Mouse (Mus musculus) kidney, postnatal 10 days (tissue): ENCODE measurements around the gene Klhl7.

Experiments
- DNase-seq: peaks from one replicate; pipeline ENCODE4 v3.0.0; 2021; ENCODE audit warnings: mixed read lengths

Gene Klhl7

GRCm38 (mm10) chr5:24100106-24100809 is at the start of gene Klhl7:
Gene Klhl7, plus strand, starts transcription at chr5:24100605.
- DNase-seq = peak; percentile 94

GRCm38 (mm10) chr5:24051755-24052675 is 48.4 kb upstream of the Klhl7 start:
- no peak for DNase-seq

GRCm38 (mm10) chr5:24053245-24054190 is 46.9 kb upstream of the Klhl7 start:
- peak; percentile 62 for DNase-seq

- DNase-seq = no peak
These were observed 46.0 kb upstream of the Klhl7 start for GRCm38 (mm10) chr5:24054382-24054781.

DNA sequence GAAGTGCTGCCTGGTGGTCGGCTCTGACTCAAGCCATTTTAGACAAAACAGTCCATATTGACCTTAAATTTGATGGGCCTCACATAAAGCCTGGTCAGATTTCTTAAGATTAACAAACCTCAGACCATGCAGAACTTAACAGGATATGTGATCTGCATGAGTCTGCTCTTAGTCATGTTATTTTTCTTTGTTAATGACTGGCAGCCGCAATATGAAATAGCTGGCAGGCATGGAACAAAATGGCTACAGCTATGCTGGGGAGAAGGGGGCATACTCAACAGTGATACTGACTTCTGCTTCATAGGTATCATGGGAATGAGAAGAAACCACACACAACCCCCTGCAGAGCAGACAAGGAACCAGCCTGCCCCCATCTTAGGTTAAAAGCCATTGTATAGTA is 43.5 kb upstream of the Klhl7 start:
- DNase-seq = no peak

DNA sequence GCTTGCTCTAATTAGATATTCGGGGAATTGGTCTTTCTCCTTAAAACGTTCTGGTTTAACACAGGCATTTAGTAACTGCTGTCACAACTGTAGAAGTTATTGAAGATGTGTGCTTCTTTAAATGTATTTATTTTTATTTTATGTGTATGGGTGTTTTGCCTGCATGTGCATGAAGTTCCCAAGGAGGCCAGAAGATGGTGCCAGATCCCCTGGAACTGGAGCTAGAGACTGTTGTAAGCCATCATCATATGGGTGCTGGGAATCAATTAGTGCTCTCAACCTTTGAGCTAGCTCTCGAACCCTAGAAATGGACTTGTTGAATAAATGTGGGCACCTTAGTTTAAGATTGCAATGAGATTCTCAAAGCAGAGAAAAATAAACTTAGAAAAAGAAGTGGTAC is 42.8 kb upstream of the Klhl7 start:
- no peak for DNase-seq

- DNase-seq = no peak
These were observed 39.5 kb upstream of the Klhl7 start for GRCm38 (mm10) chr5:24060949-24061348.

DNA sequence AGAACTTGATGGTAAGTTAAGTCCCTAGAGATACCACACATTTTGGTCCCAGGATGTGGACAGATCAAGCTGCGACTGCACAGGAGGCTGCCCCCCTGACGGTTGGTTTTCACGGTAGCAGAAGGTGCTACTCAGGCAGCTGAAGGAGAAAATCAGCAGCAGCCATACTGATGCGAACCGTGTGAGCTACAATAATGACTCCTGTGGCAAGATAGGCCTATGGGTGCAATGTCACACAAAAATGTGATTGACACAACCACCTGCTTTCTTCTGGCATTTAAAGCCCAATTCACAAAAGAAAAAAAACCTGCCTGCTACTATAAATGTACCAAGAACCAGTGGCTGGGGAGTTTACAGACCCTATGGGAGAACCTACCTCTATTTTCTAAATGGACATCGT is 37.4 kb upstream of the Klhl7 start:
- no peak for DNase-seq

GRCm38 (mm10) chr5:24063545-24063944 is 36.9 kb upstream of the Klhl7 start:
- DNase-seq = no peak

GRCm38 (mm10) chr5:24068955-24069354 is 31.4 kb upstream of the Klhl7 start:
- no peak for DNase-seq

DNA sequence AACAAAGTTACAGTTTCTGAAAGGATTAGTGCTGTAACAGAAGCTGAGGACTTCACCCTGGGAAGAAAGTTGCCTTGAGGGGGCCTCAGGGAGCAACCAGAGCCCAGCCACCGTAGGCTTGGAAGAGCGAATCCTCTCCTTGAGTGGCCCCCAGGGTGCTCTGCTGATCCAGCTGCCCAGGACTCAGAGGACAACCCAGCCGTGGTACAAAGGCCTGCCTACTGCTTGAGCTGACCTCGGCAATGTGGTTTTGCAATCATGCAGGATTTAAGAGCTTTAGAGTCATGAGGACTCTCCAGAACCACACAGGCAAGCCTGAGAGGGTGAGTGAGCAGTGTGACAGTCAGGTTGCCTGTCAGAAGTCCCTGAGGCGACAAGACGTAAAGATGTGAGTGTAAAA is 28.4 kb upstream of the Klhl7 start:
- DNase-seq = no peak

GRCm38 (mm10) chr5:24076986-24077718 is 23.3 kb upstream of the Klhl7 start:
- DNase-seq = peak; percentile 87

- no peak for DNase-seq
These were observed 22.6 kb upstream of the Klhl7 start for GRCm38 (mm10) chr5:24077739-24078306.

DNA sequence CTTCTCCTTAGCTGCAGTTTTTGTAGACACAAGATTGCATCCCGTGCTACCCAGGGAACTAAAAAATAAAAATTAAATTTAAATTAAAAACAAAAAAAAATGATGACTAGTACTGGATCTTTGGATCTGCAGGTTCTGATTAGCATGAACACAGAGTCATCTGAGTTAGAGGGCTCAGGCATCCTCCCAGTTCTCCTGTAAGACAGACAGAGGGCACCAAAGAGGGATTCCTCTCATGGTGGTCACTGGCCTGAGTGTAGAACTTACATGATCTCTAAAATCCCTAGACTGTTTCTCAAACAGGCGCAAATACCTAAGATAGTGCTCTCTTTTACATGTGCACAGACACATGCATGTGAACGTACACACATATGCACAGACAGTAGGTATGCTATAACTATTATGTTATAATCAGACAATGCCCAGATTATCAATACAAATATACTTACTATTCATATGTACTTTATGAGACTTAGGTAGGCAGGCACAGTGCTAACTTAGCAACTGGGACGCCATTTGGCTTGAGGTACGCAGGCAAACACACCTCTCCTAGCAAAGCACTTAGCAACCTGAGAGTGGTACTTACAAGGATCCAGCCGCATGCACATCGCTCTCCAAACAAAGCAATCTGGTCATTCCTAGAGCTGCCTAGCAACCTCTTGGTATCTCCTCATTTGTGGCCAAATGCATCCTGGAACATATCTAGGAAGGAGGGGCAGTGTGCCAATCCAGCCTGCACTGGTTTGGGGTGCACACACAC is 21.8 kb upstream of the Klhl7 start:
- no peak for DNase-seq

- no peak for DNase-seq
These were observed 19.6 kb upstream of the Klhl7 start for GRCm38 (mm10) chr5:24080826-24081225.

GRCm38 (mm10) chr5:24084835-24085234 is 15.6 kb upstream of the Klhl7 start:
- no peak for DNase-seq

DNA sequence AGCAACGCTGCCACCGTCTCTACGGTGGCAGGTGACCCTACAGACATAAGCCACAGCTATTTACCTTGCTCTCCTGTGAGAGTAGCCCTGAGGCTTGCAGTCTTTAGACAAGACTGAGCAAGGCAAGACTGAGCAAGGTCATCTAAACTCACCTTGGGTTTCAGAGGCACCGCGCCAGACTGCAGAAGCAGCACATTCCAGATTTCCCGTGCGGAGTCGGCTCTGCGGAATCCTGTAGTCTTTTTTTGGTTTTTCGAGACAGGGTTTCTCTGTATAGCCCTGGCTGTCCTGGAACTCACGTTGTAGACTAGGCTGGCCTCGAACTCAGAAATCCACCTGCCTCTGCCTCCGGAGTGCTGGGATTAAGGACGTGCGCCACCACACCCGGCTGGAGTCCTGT is 14.2 kb upstream of the Klhl7 start:
- DNase-seq = peak; percentile 18

- no peak for DNase-seq
These were observed 13.5 kb upstream of the Klhl7 start for GRCm38 (mm10) chr5:24086865-24087264.

GRCm38 (mm10) chr5:24088451-24088850 is 12.0 kb upstream of the Klhl7 start:
- no peak for DNase-seq

DNA sequence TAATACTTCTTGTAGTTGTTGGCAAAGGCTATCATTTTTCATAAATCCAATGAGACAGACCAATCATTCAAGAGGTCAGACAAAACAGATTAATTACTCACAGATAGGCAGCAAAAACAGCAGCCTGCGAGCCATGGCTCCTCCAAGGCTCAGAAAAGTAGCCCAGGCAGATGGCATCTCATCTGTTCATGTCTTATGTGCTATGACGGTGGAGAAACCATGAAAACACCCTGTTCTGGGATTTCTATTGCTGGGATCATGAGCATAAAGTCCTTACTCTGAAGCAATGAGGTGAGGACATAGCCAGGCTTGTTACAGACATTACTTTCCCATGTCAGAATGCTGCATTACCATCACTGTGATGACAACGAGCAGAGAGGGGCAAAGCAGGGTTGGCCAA is 7.9 kb upstream of the Klhl7 start:
- DNase-seq = no peak

DNA sequence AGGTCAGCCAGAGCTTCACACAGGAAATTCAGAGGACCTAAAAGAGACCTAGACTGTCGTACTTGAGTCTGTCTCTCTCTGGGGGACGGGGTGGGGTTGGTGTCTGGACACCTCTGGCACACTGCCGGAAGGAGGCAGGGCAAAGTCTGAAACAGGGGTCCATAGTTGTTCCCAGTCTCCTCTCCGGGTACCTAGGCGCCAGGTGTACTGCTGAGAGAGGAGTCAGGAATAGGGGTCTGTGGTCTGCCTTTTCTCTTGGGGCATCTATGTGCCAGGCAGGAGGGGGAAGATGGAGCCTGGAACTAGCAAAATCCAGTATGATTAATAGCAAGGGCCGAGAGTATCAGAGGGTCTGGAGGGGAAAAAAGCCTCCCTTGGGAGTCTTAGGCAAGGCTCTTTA is 5.0 kb upstream of the Klhl7 start:
- peak; percentile 19 for DNase-seq
